Mouse (Mus musculus) WW6 (cell line): Measurements from ENCODE around the gene Gm21897.
"Not testable (repeated sequence)": the region's sequence is repeated elsewhere in the genome, so short reads cannot be mapped to it uniquely, and the experiment has no call there.

Source experiments
- DNase-seq: peaks from one replicate; pipeline ENCODE4 v3.0.0-alpha.2; 2013; ENCODE audit warnings: low read depth, low spot score

Gm21897 gene

GRCm38 (mm10) chr16:15317158-15317557, at the start of gene Gm21897:
Gene Gm21897, plus strand, starts transcription at chr16:15317458.
- not testable (repeated sequence) for DNase-seq

GRCm38 (mm10) chr16:15272291-15272690, 45.0 kb upstream of the Gm21897 start:
- no peak for DNase-seq

GRCm38 (mm10) chr16:15277461-15277860, 39.8 kb upstream of the Gm21897 start:
- no peak for DNase-seq

- no peak for DNase-seq
These were observed 24.2 kb upstream of the Gm21897 start for GRCm38 (mm10) chr16:15293041-15293440.

- no peak for DNase-seq
These were observed 23.0 kb upstream of the Gm21897 start for GRCm38 (mm10) chr16:15294289-15294688.

GRCm38 (mm10) chr16:15294911-15295659, 22.2 kb upstream of the Gm21897 start:
- no peak for DNase-seq

- DNase-seq: no peak
These were observed 17.3 kb downstream of the Gm21897 start for GRCm38 (mm10) chr16:15334526-15334925.

- DNase-seq: no peak
These were observed 21.8 kb downstream of the Gm21897 start for GRCm38 (mm10) chr16:15339051-15339450.

GRCm38 (mm10) chr16:15346045-15346444, 28.8 kb downstream of the Gm21897 start:
- no peak for DNase-seq

- DNase-seq: no peak
These were observed 32.1 kb downstream of the Gm21897 start for GRCm38 (mm10) chr16:15349381-15349780.

GRCm38 (mm10) chr16:15351301-15351700, 34.0 kb downstream of the Gm21897 start:
- DNase-seq: no peak

GRCm38 (mm10) chr16:15352320-15352719, 35.1 kb downstream of the Gm21897 start:
- no peak for DNase-seq

- DNase-seq: no peak
These were observed 37.6 kb downstream of the Gm21897 start for GRCm38 (mm10) chr16:15354901-15355300.

- no peak for DNase-seq
These were observed 38.1 kb downstream of the Gm21897 start for GRCm38 (mm10) chr16:15355339-15355738.

- DNase-seq: no peak
These were observed 40.5 kb downstream of the Gm21897 start for GRCm38 (mm10) chr16:15357766-15358165.

- no peak for DNase-seq
These were observed 42.0 kb downstream of the Gm21897 start for GRCm38 (mm10) chr16:15359110-15359782.

- DNase-seq: no peak
These were observed 43.6 kb downstream of the Gm21897 start for GRCm38 (mm10) chr16:15360825-15361224.
